Mouse (Mus musculus) neural tube, postnatal 0 days (tissue): ENCODE results near the gene Tpbpa. TPM values are rescaled to one million over a fixed set of nuclear protein-coding genes. Genes with fewer than 3 reads are reported as not detected.

Experiments used
- polyA plus RNA-seq: library from polyadenylated mRNA; unstranded; fragments of >200 nt; fragmentation: Nextera tagmentation; extraction: Ambion mirVana; gene quantifications from 2 replicates; pipeline ENCODE4 v1.2.1, GENCODE M21; 2015

The Tpbpa gene
- polyA plus RNA-seq: not detected in 2 replicates

DNA sequence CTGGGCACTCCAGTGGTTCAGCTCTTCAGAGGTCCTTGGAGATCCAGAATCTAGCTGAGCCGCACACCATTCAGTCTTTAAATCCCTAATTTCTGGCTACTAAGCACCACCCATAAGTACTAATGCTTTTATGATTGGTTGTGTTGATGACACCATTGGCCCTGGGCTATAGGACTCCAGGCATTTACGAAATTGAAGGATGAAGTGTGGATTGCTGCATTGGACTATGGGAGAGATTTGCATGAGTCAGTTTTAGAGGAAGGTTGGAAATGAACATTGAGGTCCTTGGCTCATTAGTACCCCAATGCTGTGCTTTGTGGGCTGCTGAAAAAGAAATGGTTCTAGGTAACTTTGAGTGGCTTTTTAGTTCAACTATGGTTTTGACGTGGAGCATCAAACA is at the start of gene Tpbpa:
Tpbpa (minus strand) TSS at position 101 of the 400 bp plus-strand sequence.

DNA sequence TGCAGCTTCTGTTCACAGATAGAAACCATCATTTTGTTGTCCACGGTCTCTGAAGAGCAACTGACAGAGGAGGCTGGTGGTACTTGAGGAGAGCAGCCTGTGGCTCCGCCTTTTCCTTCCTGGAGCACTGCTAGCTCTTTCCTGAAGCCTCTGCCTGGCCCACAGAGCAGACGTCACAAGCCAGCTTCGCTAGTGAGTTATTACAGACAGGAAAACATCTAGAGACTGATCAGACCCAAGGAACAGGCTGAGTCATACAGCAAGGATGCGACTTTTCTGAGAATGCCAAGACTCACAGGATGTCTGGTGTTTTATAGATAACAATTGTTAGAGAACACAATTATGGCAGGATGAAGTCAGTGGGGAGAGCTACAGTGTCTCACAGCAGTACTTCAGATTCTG is 5.3 kb downstream of the Tpbpa start, which contains the start of the genes Gm49391 and Ctla2a:
Gm49391 (minus strand) TSS at position 72 of the 402 bp plus-strand sequence.
Ctla2a (minus strand) TSS at position 126 of the 402 bp plus-strand sequence.

DNA sequence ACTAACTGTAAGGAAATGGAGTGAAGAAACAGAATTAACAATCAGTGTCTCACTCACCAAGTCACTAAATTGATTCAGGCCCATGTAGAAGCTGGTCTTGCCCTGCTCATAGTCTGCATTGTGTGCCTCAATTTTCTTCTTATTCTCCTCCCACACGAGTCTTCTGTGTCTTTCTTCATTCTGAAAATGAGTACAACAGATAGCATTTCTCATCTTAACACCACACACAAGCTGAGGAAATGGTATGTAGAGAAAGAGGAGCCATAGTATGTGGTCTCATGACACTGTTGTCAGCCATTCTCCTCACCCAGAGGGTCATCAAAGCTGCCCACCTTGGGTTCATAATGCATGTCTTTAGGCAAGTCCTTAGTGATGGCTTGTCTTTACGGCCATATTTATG is 6.3 kb downstream of the Tpbpa start, which contains the start of gene Gm49393:
Gm49393 (minus strand) TSS at position 101 of the 400 bp plus-strand sequence.

DNA sequence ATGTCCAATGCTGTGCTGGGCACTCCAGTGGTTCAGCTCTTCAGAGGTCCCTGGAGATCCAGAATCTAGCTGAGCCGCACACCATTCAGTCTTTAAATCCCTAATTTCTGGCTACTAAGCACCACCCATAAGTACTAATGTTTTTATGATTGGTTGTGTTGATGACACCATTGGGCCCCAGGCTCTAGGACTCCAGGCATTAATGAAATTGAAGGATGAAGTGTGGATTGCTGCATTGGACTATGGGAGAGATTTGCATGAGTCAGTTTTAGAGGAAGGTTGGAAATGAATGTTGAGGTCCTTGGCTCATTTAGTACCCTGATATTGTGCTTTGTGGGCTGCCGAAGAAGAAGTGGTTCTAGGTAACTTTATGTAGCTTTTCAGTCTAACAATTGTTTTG is 37.0 kb downstream of the Tpbpa start, which contains the start of gene Tpbpb:
Tpbpb (minus strand) TSS at position 101 of the 400 bp plus-strand sequence.

DNA sequence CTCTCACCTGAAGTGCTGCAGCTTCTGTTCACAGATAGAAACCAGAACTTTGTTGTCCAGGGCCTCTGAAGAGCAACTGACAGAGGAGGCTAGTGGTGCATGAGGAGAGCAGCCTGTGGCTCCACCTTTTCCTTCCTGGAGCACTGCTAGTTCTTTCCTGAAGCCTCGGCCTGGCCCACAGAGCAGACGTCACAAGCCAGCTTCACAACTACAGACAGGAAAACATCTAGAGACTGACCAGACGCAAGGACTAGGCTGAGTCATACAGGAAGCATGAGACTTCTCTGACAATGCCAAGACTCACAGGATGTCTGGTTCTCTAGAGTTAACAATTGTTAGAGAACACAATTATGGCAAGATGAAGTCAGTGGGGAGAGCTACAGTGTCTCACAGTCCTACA is 44.5 kb downstream of the Tpbpa start, which contains the start of gene Ctla2b:
Ctla2b (minus strand) TSS at position 120 of the 400 bp plus-strand sequence.

DNA sequence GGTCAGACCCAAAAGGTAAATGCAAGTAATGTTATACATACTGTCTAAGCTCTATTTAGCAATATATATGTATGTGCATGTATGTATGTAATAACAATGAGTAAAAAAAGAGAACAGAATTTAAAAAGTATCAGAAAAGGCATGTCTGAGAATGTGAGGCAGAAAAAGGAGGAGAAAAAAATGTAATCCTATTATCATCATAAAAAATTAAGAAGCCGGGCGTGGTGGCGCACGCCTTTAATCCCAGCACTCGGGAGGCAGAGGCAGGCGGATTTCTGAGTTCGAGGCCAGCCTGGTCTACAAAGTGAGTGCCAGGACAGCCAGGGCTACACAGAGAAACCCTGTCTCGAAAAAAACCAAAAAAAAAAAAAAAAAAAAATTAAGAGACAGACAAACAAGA is 45.0 kb downstream of the Tpbpa start, which contains the start of gene Gm49392:
Gm49392 (minus strand) TSS at position 101 of the 400 bp plus-strand sequence.

Other genes with a start within 250 kb of the Tpbpa start
- gene BC051665, start 155.6 kb downstream of the Tpbpa start, polyA plus RNA-seq: not detected in 2 replicates
- not detected in 2 replicates for gene Ctsll3, start 139.1 kb downstream of the Tpbpa start, polyA plus RNA-seq
- gene 4930486L24Rik, start 77.5 kb downstream of the Tpbpa start, polyA plus RNA-seq: not detected in 2 replicates
- 0.28 and 0.37 TPM in 2 replicates for gene Gm49392, start 45.1 kb downstream of the Tpbpa start, polyA plus RNA-seq
- 2.3 and 3.4 TPM in 2 replicates for gene Ctla2b, start 44.5 kb downstream of the Tpbpa start, polyA plus RNA-seq
- gene Tpbpb, start 37.1 kb downstream of the Tpbpa start, polyA plus RNA-seq: not detected in 2 replicates
- gene Gm49393, start 6.4 kb downstream of the Tpbpa start, polyA plus RNA-seq: not detected in 2 replicates
- gene Gm49391, start 5.4 kb downstream of the Tpbpa start, polyA plus RNA-seq: 1.1 and 2.2 TPM in 2 replicates
- gene Ctla2a, start 5.4 kb downstream of the Tpbpa start, polyA plus RNA-seq: 34.1 and 37.4 TPM in 2 replicates
- gene Ctsj, start 64.0 kb upstream of the Tpbpa start, polyA plus RNA-seq: not detected in 2 replicates
- gene Ctsq, start 98.6 kb upstream of the Tpbpa start, polyA plus RNA-seq: not detected in 2 replicates
- gene Ctsr, start 222.3 kb upstream of the Tpbpa start, polyA plus RNA-seq: not detected in 2 replicates